Mouse (Mus musculus) liver, adult 2 months (tissue): Measurements from ENCODE around the gene Hcls1. TPM values are rescaled to one million over a fixed set of nuclear protein-coding genes. Genes with fewer than 3 reads are reported as not detected.

Experiments used
- DNase-seq: peaks from one replicate; pipeline ENCODE4 v3.0.0-alpha.2; 2011; ENCODE audit warnings: low read depth, low spot score; ENCODE audit errors: extremely low read depth
- H3K27ac ChIP-seq: fragments of 200-500 bp; replicated peaks from 2 replicates; pipeline ENCODE4 v1.5.1; 2012; ENCODE audit warnings: low read depth, mild to moderate bottlenecking, control low read depth, inconsistent platforms, low read length; ENCODE audit not compliant: insufficient read depth
- H3K27me3 ChIP-seq: fragments of 200-500 bp; 2 replicates; pipeline ENCODE4 v1.6.1; 2012; ENCODE audit warnings: mild to moderate bottlenecking, moderate library complexity, low read length, inconsistent platforms; ENCODE audit not compliant: control insufficient read depth, insufficient read depth
- H3K36me3 ChIP-seq: fragments of 200-500 bp; 2 replicates; pipeline ENCODE4 v1.6.1; 2012; ENCODE audit warnings: low read length, inconsistent platforms; ENCODE audit not compliant: control insufficient read depth, insufficient read depth
- H3K4me1 ChIP-seq: fragments of 200-500 bp; 2 replicates; pipeline ENCODE4 v1.6.1; 2011; ENCODE audit warnings: low read length; ENCODE audit not compliant: control insufficient read depth, insufficient read depth
- H3K4me3 ChIP-seq: fragments of 200-500 bp; 2 replicates; pipeline ENCODE4 v1.5.1; 2011; ENCODE audit warnings: low read depth, mild to moderate bottlenecking, control low read depth, low read length, moderate library complexity; ENCODE audit not compliant: insufficient read depth
- H3K79me2 ChIP-seq: fragments of 200-500 bp; 2 replicates; pipeline ENCODE4 v1.6.1; 2012; ENCODE audit warnings: inconsistent platforms, mild to moderate bottlenecking, low read length, moderate library complexity; ENCODE audit not compliant: control insufficient read depth, insufficient read depth
- H3K9ac ChIP-seq: fragments of 200-500 bp; 2 replicates; pipeline ENCODE4 v1.6.1; 2012; ENCODE audit warnings: low read depth, mild to moderate bottlenecking, control low read depth, inconsistent platforms, low read length
- CTCF ChIP-seq: fragments of 200-500 bp; IDR thresholded peaks from 2 replicates; pipeline ENCODE4 v1.5.1; 2011; ENCODE audit warnings: low read depth, low read length, control low read depth
- POLR2A ChIP-seq: fragments of 200-500 bp; IDR thresholded peaks from 2 replicates; pipeline ENCODE4 v1.6.1; 2011; ENCODE audit warnings: low read length, control low read depth; ENCODE audit not compliant: insufficient read depth; ENCODE audit errors: extremely low read depth
- WGBS: fragments of 180-500 bp; shearing (Covaris S2); methylation state at CpG from one replicate; pipeline ENCODE4 v1.1.7; 2018; 5-methylcytosine and 5-hydroxymethylcytosine counted together
- polyA plus RNA-seq: library from polyadenylated mRNA; depleted of rRNA; stranded (reverse); fragments of >200 nt; gene quantifications from 2 replicates; pipeline ENCODE4 v1.2.3, GENCODE M21; 2012; rRNA removed
- total RNA-seq: library from RNA; depleted of rRNA; stranded (reverse); fragments of >200 nt; gene quantifications from 2 replicates; pipeline ENCODE4 v1.2.3, GENCODE M21; 2014; rRNA removed

Hcls1 gene
- total and polyA plus RNA-seq, 2 experiments = 4.8 to 5.1 TPM

- Histone ChIP-seq H3K9ac (no peak overlapping the region), H3K4me3 (no peak overlapping the region), H3K27me3 (no peaks in the 10 kb centered on the region), H3K79me2 (no peaks in the 10 kb centered on the region), H3K27ac (no peak overlapping the region), H3K4me1 (peaks cover 2% of the 10 kb centered on the region), H3K36me3 (no peaks in the 10 kb centered on the region)
- no peak for TF ChIP-seq CTCF
- TF ChIP-seq POLR2A = no peak
- no peak for DNase-seq
- 20% methylated on average over 5 of the region's 5 CpGs for WGBS
Measured at GRCm38 (mm10) chr16:37012336-37012735, 77.6 kb downstream of the Hcls1 start.

Other genes with a start within 250 kb of the Hcls1 start
- gene Ildr1, start 241.0 kb upstream of the Hcls1 start, total RNA-seq = 0.34 and 0.37 TPM in 2 replicates
- gene Ildr1, start 241.0 kb upstream of the Hcls1 start, polyA plus RNA-seq = 0.11 and 0.15 TPM in 2 replicates
- 2.8 and 6.9 TPM in 2 replicates for gene Slc15a2, start 150.0 kb upstream of the Hcls1 start, total RNA-seq
- gene Slc15a2, start 150.0 kb upstream of the Hcls1 start, polyA plus RNA-seq = 0.24 and 0.97 TPM in 2 replicates
- 3.6 and 6.3 TPM in 2 replicates for gene Iqcb1, start 106.6 kb upstream of the Hcls1 start, total RNA-seq
- 1.3 and 1.4 TPM in 2 replicates for gene Iqcb1, start 106.6 kb upstream of the Hcls1 start, polyA plus RNA-seq
- 0.28 and 0.67 TPM in 2 replicates for gene Eaf2, start 60.0 kb upstream of the Hcls1 start, total RNA-seq
- gene Eaf2, start 60.0 kb upstream of the Hcls1 start, polyA plus RNA-seq = 0.28 and 0.29 TPM in 2 replicates
- gene Golgb1, start 59.8 kb upstream of the Hcls1 start, total RNA-seq = 34.1 and 36.2 TPM in 2 replicates
- gene Golgb1, start 59.8 kb upstream of the Hcls1 start, polyA plus RNA-seq = 22.7 and 30.1 TPM in 2 replicates
- 0.07 and 0.37 TPM in 2 replicates for gene Fbxo40, start 55.5 kb downstream of the Hcls1 start, total RNA-seq
- gene Fbxo40, start 55.5 kb downstream of the Hcls1 start, polyA plus RNA-seq = 0.09 and 0.21 TPM in 2 replicates
- 0.18 and 0.40 TPM in 2 replicates for gene Polq, start 76.8 kb downstream of the Hcls1 start, total RNA-seq
- gene Polq, start 76.8 kb downstream of the Hcls1 start, polyA plus RNA-seq = 0.02 and 0.10 TPM in 2 replicates